Mouse (Mus musculus) gastrocnemius, adult 2 months (tissue): ENCODE data around the gene Aatk. TPM values are rescaled to one million over a fixed set of nuclear protein-coding genes. Genes with fewer than 3 reads are reported as not detected.

ENCODE experiments used
- DNase-seq: peaks from one replicate; pipeline ENCODE4 v3.0.0; 2022
- H3K27ac ChIP-seq: fragments of 200-600 bp; 2 replicates; pipeline ENCODE4 v1.8.1; 2022; ENCODE audit warnings: mild to moderate bottlenecking
- H3K4me3 ChIP-seq: fragments of 200-600 bp; 2 replicates; pipeline ENCODE4 v1.8.1; 2022; ENCODE audit warnings: mild to moderate bottlenecking, moderate library complexity
- CTCF ChIP-seq: fragments of 200-600 bp; IDR thresholded peaks from 2 replicates; pipeline ENCODE4 v1.8.1; 2022; ENCODE audit warnings: antibody characterized with exemption, mild to moderate bottlenecking, moderate library complexity
- intact Hi-C: fragments of 180-260 bp; cut with DNase I; formaldehyde crosslinking; loops from one replicate; pipeline ENCODE4 v1.15.1; 2025
- long read RNA-seq, 2 experiments: library from polyadenylated mRNA; stranded (forward); transcript quantifications; one replicate each; pipeline ENCODE4 v2.0.0; 2021
- total RNA-seq, 2 experiments: library from RNA; stranded (reverse); gene quantifications; 2 replicates each; pipeline ENCODE4 v1.2.3; 2021

The Aatk gene
- total RNA-seq: 1 to 10 TPM; 2.8 to 2.9 TPM
- long read RNA-seq, experiment 1, full-length matches to known transcripts: 1 of 7 reads
- long read RNA-seq, experiment 1, partial matches to known transcripts: 2 of 7 reads
- long read RNA-seq, experiment 1, other reads (novel, unspliced or antisense): 4 of 7 reads
- long read RNA-seq, experiment 2, full-length matches to known transcripts: 2 of 5 reads
- long read RNA-seq, experiment 2, partial matches to known transcripts: 2 of 5 reads
- long read RNA-seq, experiment 2, other reads (novel, unspliced or antisense): 1 of 5 reads

DNA sequence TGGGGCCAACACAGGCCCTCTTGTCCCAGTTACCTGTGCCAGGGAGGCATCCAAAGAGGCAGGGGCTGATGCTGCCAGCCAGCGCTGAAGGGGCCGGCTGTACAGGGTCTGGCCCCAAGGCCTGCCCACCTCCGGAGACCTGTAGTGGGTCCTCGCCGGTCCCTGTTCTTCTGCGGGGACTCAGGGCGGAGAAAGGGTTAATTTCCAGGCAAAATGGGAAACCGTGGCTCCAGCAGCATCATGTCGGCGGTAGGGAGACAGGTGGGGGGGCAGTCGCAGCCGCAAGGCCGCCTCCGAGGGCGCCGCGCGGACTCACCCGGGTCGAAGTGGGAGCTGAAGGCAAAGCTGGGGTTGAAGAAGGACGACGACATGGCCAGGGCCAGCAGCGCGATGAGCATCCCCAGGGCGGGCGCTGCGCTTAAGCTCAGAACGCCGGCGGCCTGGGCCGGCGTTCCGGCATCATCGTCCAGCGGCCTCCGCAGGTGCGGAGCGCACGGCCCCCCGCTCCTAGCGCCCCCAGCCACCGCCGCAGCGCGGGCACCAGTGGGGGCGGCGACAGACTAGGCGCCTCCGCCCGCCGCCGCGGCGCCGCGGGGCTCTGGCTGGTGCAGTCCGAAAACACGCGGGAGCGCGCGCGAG, at the start of gene Aatk:
Aatk (minus strand) TSS at position 615 of the 639 bp plus-strand sequence.
- Histone ChIP-seq H3K4me3 (peak within 1 kb of the TSS; percentile 81), H3K27ac (peak within 1 kb of the TSS; percentile 83)

DNA sequence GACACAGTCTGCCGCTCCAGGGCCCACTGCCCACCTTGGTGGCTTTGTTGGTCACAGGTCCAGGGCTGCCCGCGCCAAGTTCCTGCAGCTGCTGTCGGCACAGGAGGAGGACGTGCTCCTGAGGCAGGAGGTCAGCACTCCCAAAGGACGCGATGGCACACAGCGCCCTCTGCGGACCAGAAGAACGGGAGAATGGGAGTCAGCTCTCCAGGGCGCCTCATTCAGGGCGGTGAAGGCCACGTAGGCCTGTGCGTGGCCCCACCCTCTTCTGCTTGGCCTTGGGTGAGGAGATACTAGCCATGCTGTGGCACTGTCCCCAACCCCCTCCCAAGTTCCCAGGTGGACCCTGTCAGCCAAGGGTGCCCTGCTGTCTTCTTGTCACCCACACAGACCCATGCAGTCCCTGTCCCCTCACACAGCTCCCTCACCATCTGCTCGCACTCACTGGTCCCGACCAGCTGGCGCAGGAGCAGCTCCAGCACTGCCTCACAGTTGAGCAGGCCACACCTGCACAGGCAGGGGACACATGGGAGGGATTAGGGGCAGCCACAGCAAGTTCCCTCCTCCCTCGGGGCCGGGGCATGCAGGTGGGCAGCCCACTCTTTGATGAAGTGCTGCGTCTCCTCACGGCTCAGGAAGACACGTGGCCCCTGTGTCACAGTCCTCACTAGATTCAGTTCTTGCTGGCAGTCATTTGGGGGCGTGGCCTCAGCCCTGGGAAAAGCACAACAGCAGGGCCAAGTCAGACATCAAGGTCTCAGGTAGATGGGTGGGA, 46.0 kb upstream of the Aatk start:
- intact Hi-C loops: no loop called here
- H3K4me3 ChIP-seq: no peak overlapping the region
- no peak overlapping the region for H3K27ac ChIP-seq
- no peak for DNase-seq
- no peak for TF ChIP-seq CTCF

More for the DNA sequence above, at the start of gene Aatk:
- intact Hi-C loops: no loop called here
- no peak for DNase-seq
- no peak for TF ChIP-seq CTCF

DNA sequence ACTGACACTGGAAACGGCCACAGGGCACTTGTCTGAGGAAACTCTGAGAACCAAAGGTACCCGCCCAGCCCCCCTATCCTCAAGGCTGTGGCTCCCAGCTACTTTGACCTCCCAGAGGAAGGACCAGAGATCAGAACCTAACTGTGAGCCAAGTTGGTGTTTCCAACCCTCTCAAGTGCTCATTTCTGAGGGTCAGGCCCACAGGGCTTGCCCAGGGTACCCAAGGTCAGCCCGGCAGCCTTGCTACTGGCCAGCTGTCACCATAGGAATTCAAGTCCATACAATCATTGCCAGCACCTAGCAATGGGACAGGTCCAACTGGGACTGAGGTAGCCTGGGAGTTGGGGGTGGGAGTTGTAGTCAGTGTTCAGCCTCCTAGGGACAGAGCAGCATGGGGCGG, 43.7 kb upstream of the Aatk start:
- H3K4me3 ChIP-seq: no peak overlapping the region
- no peak for TF ChIP-seq CTCF
- intact Hi-C loops: no loop called here
- no peak overlapping the region for H3K27ac ChIP-seq
- DNase-seq: no peak

DNA sequence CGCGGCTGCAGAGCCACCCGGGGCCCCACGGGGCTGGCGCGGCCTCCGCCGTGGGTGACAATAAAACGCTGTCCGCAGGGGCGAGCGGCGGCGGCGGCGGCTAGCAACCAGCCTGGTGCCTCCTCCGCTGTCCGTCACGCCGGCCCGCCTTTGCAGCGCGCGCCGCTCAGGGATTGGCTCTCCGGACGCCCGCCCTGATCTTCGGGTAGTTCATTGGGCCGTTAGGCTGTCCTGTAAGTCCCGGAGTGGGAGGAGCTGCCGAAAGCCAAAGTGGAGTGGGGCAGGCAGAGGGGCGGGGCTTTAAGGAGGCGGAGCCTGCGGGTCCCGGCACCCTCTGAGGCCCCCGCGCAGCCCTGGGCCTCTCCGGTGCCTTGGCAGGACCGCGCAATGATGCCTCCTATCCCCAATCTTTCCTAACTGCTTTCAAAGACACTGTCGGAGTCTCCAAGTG, 39.8 kb upstream of the Aatk start, which contains the start of gene Cep131:
Cep131 (minus strand) TSS at position 126 of the 451 bp plus-strand sequence.
- no peak for TF ChIP-seq CTCF
- Histone ChIP-seq H3K4me3 (peak within 1 kb of the TSS; percentile 80), H3K27ac (peak within 1 kb of the TSS; percentile 95)
- DNase-seq: peak; percentile 99
- intact Hi-C loops: no loop called here

DNA sequence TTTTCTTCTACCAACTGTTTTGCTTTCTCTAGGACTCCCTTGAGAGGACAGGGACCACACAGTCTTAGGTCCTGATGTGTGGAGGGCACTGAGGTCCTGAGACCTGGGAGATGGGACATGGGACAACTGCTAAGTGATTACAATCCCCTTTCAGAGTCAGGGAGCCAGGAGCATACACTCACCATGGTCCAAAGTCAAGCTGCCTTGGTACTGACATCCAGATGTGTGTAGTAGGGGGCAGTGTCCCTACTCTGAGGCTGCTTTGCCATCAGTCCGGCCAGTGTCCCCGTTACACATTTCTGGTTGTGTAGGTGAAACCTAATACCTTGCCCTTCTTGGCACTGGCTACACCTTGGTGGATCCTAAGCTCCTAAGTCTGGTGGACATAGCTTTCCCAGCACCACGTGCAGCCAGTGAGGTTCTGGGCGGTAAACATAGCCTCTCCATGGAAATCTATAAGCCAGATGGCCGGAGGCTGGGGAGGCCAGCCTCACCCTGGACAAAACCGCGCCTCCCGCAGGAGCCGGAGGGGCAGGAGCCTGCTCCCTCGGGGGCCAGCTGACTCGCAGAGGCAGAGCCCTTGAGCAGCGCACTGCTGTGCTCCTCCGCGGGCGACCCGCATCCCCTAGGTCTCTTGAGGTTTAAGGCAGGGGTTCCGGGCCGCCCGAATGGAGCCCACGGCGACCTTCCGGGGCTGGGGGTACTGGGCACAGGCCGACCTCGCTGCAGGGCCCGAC, 39.1 kb upstream of the Aatk start:
- peak; percentile 73 for DNase-seq

DNA sequence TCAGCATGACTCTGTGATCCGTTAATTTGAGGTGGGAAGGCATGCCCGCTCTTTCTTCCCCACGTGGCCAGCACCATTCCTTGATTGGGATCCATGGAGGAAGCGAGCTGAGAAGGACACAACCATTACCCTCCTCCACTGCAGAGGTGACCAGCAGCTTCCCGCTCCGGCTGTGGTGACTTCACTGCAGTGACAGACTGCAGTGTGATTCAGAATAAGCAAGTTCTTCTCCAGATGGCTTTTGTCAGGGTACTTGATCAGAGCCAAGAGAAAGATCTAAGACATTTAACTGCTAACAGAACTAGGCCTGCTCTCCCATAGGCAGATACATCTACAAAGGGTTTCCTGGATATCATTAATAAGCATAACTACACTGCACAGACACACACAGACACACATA, 33.3 kb upstream of the Aatk start:
- no peak for TF ChIP-seq CTCF
- DNase-seq: no peak
- Histone ChIP-seq H3K4me3 (no peak overlapping the region), H3K27ac (no peak overlapping the region)
- intact Hi-C loops: no loop called here

More for the DNA sequence above, 39.1 kb upstream of the Aatk start:
- Histone ChIP-seq H3K27ac (peak overlapping the region; percentile 95), H3K4me3 (peak overlapping the region; percentile 80)
- TF ChIP-seq CTCF: no peak
- intact Hi-C loops: no loop called here

DNA sequence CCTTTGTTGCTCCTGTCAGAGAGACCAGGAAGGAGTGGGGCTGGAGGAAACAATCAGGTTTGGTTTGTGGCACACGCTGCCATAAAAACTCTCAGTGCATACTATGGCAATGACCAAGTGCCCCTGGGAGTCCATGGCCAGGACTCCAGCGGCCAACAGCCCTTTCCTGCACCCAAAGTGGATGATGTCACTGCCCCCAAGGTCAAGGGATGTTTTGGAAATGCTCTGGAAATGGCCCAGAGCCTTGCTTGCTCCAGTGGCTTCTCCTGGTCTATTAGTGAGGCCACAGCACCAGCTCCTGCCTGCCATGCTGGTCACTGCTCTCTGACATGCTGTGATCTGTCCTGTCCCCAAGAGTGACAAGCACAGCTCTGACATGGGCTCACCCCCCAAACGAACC, 29.2 kb upstream of the Aatk start:
- Histone ChIP-seq H3K27ac (no peak overlapping the region), H3K4me3 (no peak overlapping the region)
- no peak for TF ChIP-seq CTCF
- no peak for DNase-seq
- intact Hi-C loops: no loop called here

DNA sequence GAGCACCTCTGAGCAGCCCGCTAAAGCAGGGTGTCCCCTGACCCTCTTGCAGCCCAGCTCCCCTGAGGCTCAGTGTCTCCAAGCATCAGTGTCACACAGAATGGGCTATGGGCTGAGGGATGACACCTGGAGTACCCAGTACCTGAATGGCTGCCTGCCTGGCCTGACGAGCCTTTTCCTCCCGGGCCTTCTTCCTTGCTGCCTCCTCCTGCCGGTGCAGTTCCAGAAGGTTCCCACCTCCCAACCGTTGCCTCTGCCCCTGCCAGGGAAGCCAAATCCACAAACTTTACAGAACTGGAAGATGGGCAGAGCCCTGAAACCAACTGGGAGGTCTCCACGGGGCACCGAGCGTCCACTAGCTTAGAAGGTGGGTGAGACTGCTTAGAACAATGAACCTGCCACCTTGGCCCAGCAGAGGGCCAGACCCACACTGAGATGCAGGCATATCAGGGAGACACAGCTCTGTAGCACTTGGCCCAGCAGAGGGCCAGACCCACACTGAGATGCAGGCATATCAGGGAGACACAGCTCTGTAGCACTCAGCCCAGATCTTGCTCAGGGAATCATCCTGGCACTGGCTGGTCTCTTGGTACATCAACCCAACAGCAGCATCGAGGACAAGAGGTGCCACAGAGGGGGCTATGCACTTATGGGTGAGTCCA, 26.1 kb upstream of the Aatk start:
- TF ChIP-seq CTCF: no peak
- no peak overlapping the region for H3K4me3 ChIP-seq
- intact Hi-C loops: no loop called here
- H3K27ac ChIP-seq: no peak overlapping the region
- no peak for DNase-seq

DNA sequence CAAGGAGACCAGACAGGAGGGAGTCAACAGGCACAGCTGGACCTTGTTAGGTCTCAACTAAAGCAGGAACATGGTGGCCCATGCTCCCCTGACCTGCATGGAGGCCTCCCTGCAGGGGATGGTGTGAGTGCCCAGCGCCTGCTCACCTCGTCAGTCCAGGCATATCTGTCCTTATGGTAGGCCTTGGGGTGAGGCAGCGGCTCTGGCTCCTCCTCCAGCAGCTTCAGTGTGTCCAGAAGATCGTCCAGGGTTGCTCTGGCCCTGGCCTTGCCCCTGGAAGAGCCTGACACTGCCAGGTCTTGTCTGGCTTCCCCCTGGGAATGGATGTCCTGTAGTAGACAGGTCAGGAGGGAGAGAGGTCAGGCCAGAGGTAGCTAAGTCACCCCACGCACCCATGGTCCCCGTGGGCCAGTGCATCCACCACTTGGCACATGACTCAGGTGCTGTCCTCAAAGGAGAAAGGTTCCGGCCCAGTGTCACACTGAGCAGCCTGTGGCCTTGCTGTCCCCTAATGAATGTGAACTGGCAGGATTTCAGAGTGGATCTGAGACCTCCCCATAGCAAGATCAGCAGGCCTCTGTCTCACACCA, 24.9 kb upstream of the Aatk start:
- intact Hi-C loops: no loop called here
- no peak overlapping the region for H3K27ac ChIP-seq
- no peak for TF ChIP-seq CTCF
- no peak overlapping the region for H3K4me3 ChIP-seq
- DNase-seq: no peak

DNA sequence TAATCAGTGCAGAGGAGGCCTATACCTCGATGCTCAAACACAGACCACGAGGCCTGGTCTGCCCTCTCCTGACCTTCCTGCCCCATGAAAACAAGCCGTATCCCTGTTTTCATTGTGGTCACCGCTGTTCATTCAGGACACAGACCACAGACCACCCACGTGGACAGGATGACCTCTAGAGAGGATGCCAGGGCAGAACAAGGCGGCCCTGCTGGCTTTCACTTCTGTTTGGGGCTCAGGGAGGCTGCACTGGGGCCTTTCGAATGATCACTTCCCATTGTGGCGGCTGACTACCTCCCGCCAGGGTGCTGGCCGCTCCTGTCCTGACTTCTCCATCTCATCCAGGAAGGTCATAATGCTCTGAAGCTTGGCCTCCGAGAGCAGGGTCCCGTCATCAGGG, 24.1 kb upstream of the Aatk start:
- no peak for TF ChIP-seq CTCF
- no peak for DNase-seq
- H3K4me3 ChIP-seq: no peak overlapping the region
- no peak overlapping the region for H3K27ac ChIP-seq
- intact Hi-C loops: no loop called here

DNA sequence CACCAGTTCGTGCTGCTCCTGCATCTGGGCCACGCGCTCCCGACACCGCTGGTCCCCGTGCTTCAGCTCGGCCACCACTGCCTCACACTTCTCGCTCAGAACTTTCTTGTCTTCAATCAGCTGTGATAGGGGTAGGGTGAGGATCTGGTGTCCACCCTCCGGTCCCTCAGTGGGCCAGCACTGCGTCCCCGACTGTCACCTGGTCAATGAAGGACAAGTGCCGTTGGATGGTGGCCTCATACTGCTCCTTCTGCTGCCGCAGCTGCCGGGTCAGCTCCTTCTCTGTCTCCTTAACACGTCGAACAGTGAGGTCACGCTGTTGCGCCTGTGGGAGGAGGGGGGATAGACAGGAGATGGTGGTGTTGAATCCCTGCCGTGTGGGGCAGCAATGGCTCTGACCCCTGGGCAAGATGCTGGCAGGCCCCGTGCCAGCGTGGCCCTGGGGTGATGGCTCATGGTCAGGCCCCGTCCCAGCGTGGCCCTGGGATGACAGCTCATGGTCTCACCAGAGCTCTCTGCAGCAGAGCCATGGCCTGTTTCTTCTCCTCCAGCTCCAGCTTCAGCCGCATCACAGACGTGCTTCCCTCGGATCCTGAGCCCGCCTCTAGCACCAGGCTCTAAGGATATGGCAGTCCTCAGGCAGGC, 23.4 kb upstream of the Aatk start:
- no peak for TF ChIP-seq CTCF
- H3K4me3 ChIP-seq: no peak overlapping the region
- DNase-seq: no peak
- H3K27ac ChIP-seq: no peak overlapping the region
- intact Hi-C loops: no loop called here
